Mouse (Mus musculus) CH12.LX (cell line): Measurements from ENCODE around the gene Ifi204. TPM values are rescaled to one million over a fixed set of nuclear protein-coding genes. Genes with fewer than 3 reads are reported as not detected.
"Not testable (repeated sequence)": the region's sequence is repeated elsewhere in the genome, so short reads cannot be mapped to it uniquely, and the experiment has no call there.

Experiments used
- DNase-seq: peaks from one replicate; pipeline ENCODE4 v3.0.0-alpha.2; 2013; ENCODE audit errors: extremely low read depth
- H3K27ac ChIP-seq: 2 replicates; pipeline ENCODE4 v1.5.1; 2012; ENCODE audit warnings: low read depth, mild to moderate bottlenecking, control low read depth, moderate library complexity; ENCODE audit not compliant: insufficient read depth
- H3K27me3 ChIP-seq: replicated peaks from 2 replicates; pipeline ENCODE3; 2012; ENCODE audit warnings: inconsistent platforms
- H3K36me3 ChIP-seq, 2 experiments: replicated peaks in 1 of 2; 2 replicates each; pipeline versions ENCODE3 to v1.6.1; 2012; ENCODE audit warnings: inconsistent platforms in 1 of 2, low read length in 1 of 2, mild to moderate bottlenecking in 1 of 2, mixed read lengths in 1 of 2, moderate library complexity in 1 of 2; ENCODE audit not compliant: control insufficient read depth in 1 of 2, insufficient read depth in 1 of 2
- H3K4me1 ChIP-seq, 2 experiments: 2 replicates each; pipeline ENCODE4 v1.6.1; 2012; ENCODE audit warnings: inconsistent platforms in 1 of 2, moderate library complexity in 1 of 2; ENCODE audit not compliant: insufficient read depth in 2 of 2, control insufficient read depth in 1 of 2
- H3K4me2 ChIP-seq: 2 replicates; pipeline ENCODE4 v1.6.1; 2012; ENCODE audit warnings: low read depth, mild to moderate bottlenecking, control low read depth; ENCODE audit not compliant: poor library complexity, insufficient read depth, severe bottlenecking
- H3K4me3 ChIP-seq, 3 experiments: fragments of 150-350 bp in 1 of 3; sonication (generic) in 1 of 3; replicated peaks in 1 of 3; 2 replicates each; pipeline versions ENCODE3 to v1.5.1; 2011 to 2012; ENCODE audit warnings: low read depth in 2 of 3, low read length in 2 of 3, mild to moderate bottlenecking in 2 of 3, moderate library complexity in 2 of 3, control low read depth in 1 of 3, improper control_type of control experiment in 1 of 3, inconsistent platforms in 1 of 3, mixed read lengths in 1 of 3; ENCODE audit not compliant: poor library complexity in 1 of 3
- H3K79me2 ChIP-seq: replicated peaks from 2 replicates; pipeline ENCODE4 v1.6.1; 2012; ENCODE audit warnings: mild to moderate bottlenecking, moderate library complexity; ENCODE audit not compliant: control insufficient read depth, poor library complexity, insufficient read depth, severe bottlenecking; ENCODE audit errors: extremely low read depth
- H3K9ac ChIP-seq: 2 replicates; pipeline ENCODE4 v1.6.1; 2012; ENCODE audit warnings: low read depth, mild to moderate bottlenecking, control low read depth, moderate library complexity; ENCODE audit not compliant: insufficient read depth
- H3K9me3 ChIP-seq: replicated peaks from 2 replicates; pipeline ENCODE3; 2012; ENCODE audit warnings: low read length, inconsistent platforms, mixed read lengths
- CHD1 ChIP-seq: IDR thresholded peaks from 2 replicates; pipeline ENCODE4 v1.6.1; 2012; ENCODE audit warnings: low read depth, low read length, improper control_type of control experiment, inconsistent platforms
- CTCF ChIP-seq, 2 experiments: IDR thresholded peaks in 1 of 2; conservative IDR thresholded peaks in 1 of 2; 2 replicates each; pipeline ENCODE4 v1.5.1; 2011 to 2012; ENCODE audit warnings: low read depth in 2 of 2, low read length in 2 of 2, improper control_type of control experiment in 1 of 2, inconsistent platforms in 1 of 2, mild to moderate bottlenecking in 1 of 2, moderate library complexity in 1 of 2
- E2F4 ChIP-seq: IDR thresholded peaks from 2 replicates; pipeline ENCODE4 v1.6.1; 2011; ENCODE audit warnings: low read depth, low read length, improper control_type of control experiment; ENCODE audit not compliant: insufficient replicate concordance
- ELF1 ChIP-seq: IDR thresholded peaks from 2 replicates; pipeline ENCODE4 v1.6.1; 2014; ENCODE audit warnings: low read depth, mild to moderate bottlenecking, inconsistent platforms, low read length, improper control_type of control experiment
- EP300 ChIP-seq: IDR thresholded peaks from 2 replicates; pipeline ENCODE4 v1.6.1; 2011; ENCODE audit warnings: low read length, improper control_type of control experiment
- ETS1 ChIP-seq: conservative IDR thresholded peaks from 2 replicates; pipeline ENCODE4 v1.6.1; 2012; ENCODE audit warnings: low read depth, mild to moderate bottlenecking, inconsistent platforms, low read length, improper control_type of control experiment, moderate library complexity
- HCFC1 ChIP-seq: IDR thresholded peaks from 2 replicates; pipeline ENCODE4 v1.6.1; 2012; ENCODE audit warnings: low read depth, mild to moderate bottlenecking, inconsistent platforms, low read length, improper control_type of control experiment
- IRF4 ChIP-seq: IDR thresholded peaks from 2 replicates; pipeline ENCODE4 v1.6.1; 2014; ENCODE audit warnings: low read depth, mild to moderate bottlenecking, inconsistent platforms, low read length, improper control_type of control experiment
- JUN ChIP-seq: IDR thresholded peaks from 2 replicates; pipeline ENCODE4 v1.6.1; 2011; ENCODE audit warnings: low read depth, mild to moderate bottlenecking, low read length, improper control_type of control experiment, moderate library complexity; ENCODE audit not compliant: insufficient read depth
- KAT2A ChIP-seq: IDR thresholded peaks from 2 replicates; pipeline ENCODE4 v1.6.1; 2012; ENCODE audit warnings: low read length, improper control_type of control experiment, inconsistent platforms; ENCODE audit not compliant: insufficient replicate concordance
- MAX ChIP-seq: IDR thresholded peaks from 2 replicates; pipeline ENCODE4 v1.6.1; 2011; ENCODE audit warnings: low read length, improper control_type of control experiment
- MAZ ChIP-seq: IDR thresholded peaks from 2 replicates; pipeline ENCODE4 v1.6.1; 2012; ENCODE audit warnings: low read depth, mild to moderate bottlenecking, inconsistent platforms, low read length, improper control_type of control experiment, moderate library complexity
- MEF2A ChIP-seq: IDR thresholded peaks from 2 replicates; pipeline ENCODE4 v1.6.1; 2014; ENCODE audit warnings: low read depth, mild to moderate bottlenecking, inconsistent platforms, low read length, improper control_type of control experiment, borderline replicate concordance
- MXI1 ChIP-seq: IDR thresholded peaks from 2 replicates; pipeline ENCODE4 v1.6.1; 2011; ENCODE audit warnings: mild to moderate bottlenecking, low read depth, low read length, improper control_type of control experiment
- MYC ChIP-seq: IDR thresholded peaks from 2 replicates; pipeline ENCODE4 v1.6.1; 2011; ENCODE audit warnings: low read depth, mild to moderate bottlenecking, improper control_type of control experiment, low read length
- NRF1 ChIP-seq: IDR thresholded peaks from 2 replicates; pipeline ENCODE4 v1.6.1; 2014; ENCODE audit warnings: low read depth, mild to moderate bottlenecking, inconsistent platforms, low read length, improper control_type of control experiment, moderate library complexity
- PAX5 ChIP-seq: IDR thresholded peaks from 2 replicates; pipeline ENCODE4 v1.6.1; 2012; ENCODE audit warnings: low read length, inconsistent platforms, mixed read lengths
- POLR2AphosphoS2 ChIP-seq: IDR thresholded peaks from 2 replicates; pipeline ENCODE4 v1.6.1; 2011; ENCODE audit warnings: low read depth, low read length, improper control_type of control experiment
- RCOR1 ChIP-seq: conservative IDR thresholded peaks from 2 replicates; pipeline ENCODE4 v1.6.1; 2012; ENCODE audit warnings: low read depth, mild to moderate bottlenecking, inconsistent platforms, low read length, improper control_type of control experiment
- TBP ChIP-seq: conservative IDR thresholded peaks from 2 replicates; pipeline ENCODE4 v1.6.1; 2011; ENCODE audit warnings: low read depth, low read length, improper control_type of control experiment
- TCF12 ChIP-seq: IDR thresholded peaks from 2 replicates; pipeline ENCODE4 v1.6.1; 2014; ENCODE audit warnings: low read depth, mild to moderate bottlenecking, inconsistent platforms, low read length, improper control_type of control experiment
- UBTF ChIP-seq: IDR thresholded peaks from 2 replicates; pipeline ENCODE4 v1.6.1; 2012; ENCODE audit warnings: low read depth, mild to moderate bottlenecking, inconsistent platforms, low read length, improper control_type of control experiment, moderate library complexity
- ZNF384 ChIP-seq: IDR thresholded peaks from 2 replicates; pipeline ENCODE4 v1.6.1; 2012; ENCODE audit warnings: low read depth, low read length, improper control_type of control experiment, inconsistent platforms
- dilution Hi-C: fragments of 300-500 bp; cut with MboI; formaldehyde crosslinking; loops from 2 replicates; pipeline ENCODE4 v1.14.3; 2020; ENCODE audit warnings: low sequenced_read_pairs; ENCODE audit not compliant: extremely low pct_unique_long_range_greater_than_20kb, extremely low pct_ligation_motif_present
- in situ Hi-C: fragments of 300-500 bp; cut with MboI; formaldehyde crosslinking; loops from 3 replicates; pipeline ENCODE4 v1.14.3; 2019; ENCODE audit warnings: low sequenced_read_pairs, low pct_ligation_motif_present, low pct_unique_long_range_greater_than_20kb, mixed read lengths
- polyA plus RNA-seq: library from polyadenylated mRNA; unstranded; fragments of >175 nt; gene quantifications from 2 replicates; pipeline ENCODE4 v1.2.1, GENCODE M21; 2012; ENCODE audit warnings: low read depth; ENCODE audit not compliant: insufficient read length
- total RNA-seq, 2 experiments: library from RNA; depleted of rRNA; stranded (reverse); fragments of 300-350 nt in 1 of 2; fragments of >200 nt in 1 of 2; gene quantifications; 2 replicates each; pipeline ENCODE4 v1.2.3; 2012 to 2014

The Ifi204 gene
- total and polyA plus RNA-seq, 3 experiments: 0.83 to 1.4 (median 0.94) TPM

DNA sequence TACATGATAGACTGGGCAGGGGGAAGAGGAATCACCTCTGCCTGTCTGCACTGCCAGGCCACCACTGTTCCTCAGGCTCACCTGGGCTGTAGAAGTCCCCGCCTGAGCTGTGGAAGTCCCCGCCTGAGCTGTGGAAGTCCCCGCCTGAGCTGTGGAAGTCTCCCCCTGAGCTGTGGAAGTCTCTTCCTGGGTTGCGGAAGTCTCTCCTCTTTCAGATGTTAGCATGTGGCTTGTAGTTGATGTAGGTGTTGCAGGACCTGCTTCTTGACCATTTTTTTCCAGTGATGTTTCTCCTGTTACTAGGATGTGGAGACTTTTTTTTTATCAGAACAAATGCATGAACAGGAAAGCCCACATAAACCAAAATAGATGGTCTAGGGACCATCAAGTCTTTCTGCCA lies 31.7 kb downstream of the Ifi204 start:
- H3K4me1 ChIP-seq: peaks cover 5 to 30% of the 10 kb centered on the region in 2 experiments; a peak in 3 of 4 replicates
- not testable (repeated sequence) for H3K4me2 ChIP-seq, H3K79me2 ChIP-seq, H3K9ac ChIP-seq, H3K9me3 ChIP-seq
- peak; percentile 57; the same call in 1 of the 2 replicates for TF ChIP-seq MEF2A
- TF ChIP-seq ZNF384: peak; percentile 65
- TF ChIP-seq TCF12: peak; percentile 59
- peak; percentile 67 for TF ChIP-seq ELF1
- TF ChIP-seq MYC: 0 out of 2 replicates have a peak, but pooled peaks have one; percentile 18
- TF ChIP-seq EP300: peak; percentile 48
- TF ChIP-seq IRF4: peak; percentile 33
- TF ChIP-seq MAX: peak; percentile 36; the same call in 1 of the 2 replicates
- TF ChIP-seq UBTF: peak; percentile 42; the same call in 1 of the 2 replicates
- TF ChIP-seq ETS1: peak; percentile 62
- TF ChIP-seq, all 38 proteins: peak for 10; not testable (repeated sequence) for 28
- DNase-seq: peak; percentile 43
- in situ Hi-C loops, H3K27me3 ChIP-seq, dilution Hi-C loops, H3K4me3 ChIP-seq, H3K27ac ChIP-seq, H3K36me3 ChIP-seq: not testable (repeated sequence)

DNA sequence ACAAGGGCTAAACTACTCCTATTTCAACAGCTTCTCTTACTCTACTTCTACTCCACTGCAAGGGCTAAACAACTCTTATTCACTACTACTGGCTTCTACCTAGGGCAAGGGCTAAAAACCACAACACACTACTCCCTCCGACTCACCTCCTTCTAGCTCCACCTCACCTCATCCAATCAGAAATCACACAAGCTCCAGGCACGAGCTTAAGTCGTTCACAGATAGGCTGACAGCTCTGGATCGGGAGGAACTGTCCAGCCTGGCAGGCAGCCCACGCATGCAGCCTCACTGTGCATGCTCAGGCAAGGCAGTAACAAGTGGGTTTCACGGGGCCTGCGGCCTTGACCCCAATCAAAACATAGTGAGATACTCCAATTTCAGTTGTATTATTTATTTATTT lies 33.5 kb downstream of the Ifi204 start:
- no peak for TF ChIP-seq NRF1
- TF ChIP-seq CTCF (conservative IDR thresholded peaks at IDR 0.05 in 1 of 2, IDR thresholded peaks at IDR 0.05 in 1 of 2; ENCODE audit: low read depth in 2 of 2, low read length in 2 of 2): no peak
- no peak for TF ChIP-seq JUN
- no peak for TF ChIP-seq RCOR1
- TF ChIP-seq ZNF384: no peak
- no peak for TF ChIP-seq TBP
- TF ChIP-seq POLR2AphosphoS2: no peak
- TF ChIP-seq E2F4: no peak
- TF ChIP-seq ETS1: no peak
- TF ChIP-seq KAT2A: no peak
- no peak for TF ChIP-seq PAX5
- TF ChIP-seq MAX: no peak
- TF ChIP-seq HCFC1: no peak
- TF ChIP-seq MXI1: no peak
- no peak for TF ChIP-seq ELF1
- TF ChIP-seq MAZ: no peak
- no peak for TF ChIP-seq TCF12
- no peak for TF ChIP-seq CHD1
- no peak for TF ChIP-seq MEF2A
- H3K4me2 ChIP-seq: no peak overlapping the region

More for the DNA sequence above, 33.5 kb downstream of the Ifi204 start:
- H3K4me3 ChIP-seq: no peak overlapping the region
- no peak for DNase-seq
- dilution Hi-C loops (no loop called here), in situ Hi-C loops (no loop called here)
- no peaks in the 10 kb centered on the region for H3K79me2 ChIP-seq
- H3K27ac ChIP-seq: no peak overlapping the region
- peaks cover 5 to 30% of the 10 kb centered on the region in 2 experiments; a peak in 3 of 4 replicates for H3K4me1 ChIP-seq
- H3K9me3 ChIP-seq: no peaks in the 10 kb centered on the region
- no peaks in the 10 kb centered on the region for H3K27me3 ChIP-seq
- peaks cover 1 to 20% of the 10 kb centered on the region in 2 experiments for H3K36me3 ChIP-seq
- no peak overlapping the region for H3K9ac ChIP-seq

Other genes starting within 250 kb of the Ifi204 start
- gene Ifi214, start 231.0 kb downstream of the Ifi204 start, total RNA-seq (2012; rRNA removed): not detected in 2 replicates
- 0.16 TPM in 1 of 2 replicates, not detected in the other for gene Ifi214, start 231.0 kb downstream of the Ifi204 start, total RNA-seq (2014; rRNA removed)
- 0.09 and 0.40 TPM in 2 replicates for gene Ifi214, start 231.0 kb downstream of the Ifi204 start, polyA plus RNA-seq
- gene Ifi213, start 167.7 kb downstream of the Ifi204 start, total RNA-seq (2012; rRNA removed): 41.2 and 46.5 TPM in 2 replicates
- gene Ifi213, start 167.7 kb downstream of the Ifi204 start, total RNA-seq (2014; rRNA removed): 70.8 and 78.0 TPM in 2 replicates
- gene Ifi213, start 167.7 kb downstream of the Ifi204 start, polyA plus RNA-seq: 40.1 and 42.7 TPM in 2 replicates
- gene Ifi209, start 136.0 kb downstream of the Ifi204 start, total RNA-seq (2012; rRNA removed): 0.72 and 0.76 TPM in 2 replicates
- 3.2 and 4.3 TPM in 2 replicates for gene Ifi209, start 136.0 kb downstream of the Ifi204 start, total RNA-seq (2014; rRNA removed)
- 4.9 and 6.2 TPM in 2 replicates for gene Ifi209, start 136.0 kb downstream of the Ifi204 start, polyA plus RNA-seq
- 0.04 and 0.08 TPM in 2 replicates for gene Ifi208, start 93.3 kb downstream of the Ifi204 start, total RNA-seq (2012; rRNA removed)
- 0.13 and 0.14 TPM in 2 replicates for gene Ifi208, start 93.3 kb downstream of the Ifi204 start, total RNA-seq (2014; rRNA removed)
- gene Ifi208, start 93.3 kb downstream of the Ifi204 start, polyA plus RNA-seq: 0.25 and 0.31 TPM in 2 replicates
- 2.1 and 2.6 TPM in 2 replicates for gene Ifi207, start 25.2 kb downstream of the Ifi204 start, total RNA-seq (2012; rRNA removed)
- 2.9 and 3.4 TPM in 2 replicates for gene Ifi207, start 25.2 kb downstream of the Ifi204 start, total RNA-seq (2014; rRNA removed)
- 10.0 and 11.9 TPM in 2 replicates for gene Ifi207, start 25.2 kb downstream of the Ifi204 start, polyA plus RNA-seq
- 57.8 and 89.1 TPM in 2 replicates for gene Ifi211, start 146.1 kb upstream of the Ifi204 start, total RNA-seq (2012; rRNA removed)
- 114 and 130 TPM in 2 replicates for gene Ifi211, start 146.1 kb upstream of the Ifi204 start, total RNA-seq (2014; rRNA removed)
- 66.6 and 67.9 TPM in 2 replicates for gene Ifi211, start 146.1 kb upstream of the Ifi204 start, polyA plus RNA-seq
- 56.8 and 57.9 TPM in 2 replicates for gene Mndal, start 175.5 kb upstream of the Ifi204 start, total RNA-seq (2012; rRNA removed)
- gene Mndal, start 175.5 kb upstream of the Ifi204 start, total RNA-seq (2014; rRNA removed): 107 and 153 TPM in 2 replicates
- 175 and 183 TPM in 2 replicates for gene Mndal, start 175.5 kb upstream of the Ifi204 start, polyA plus RNA-seq
- gene Ifi203, start 175.7 kb upstream of the Ifi204 start, total RNA-seq (2012; rRNA removed): 13.3 and 14.2 TPM in 2 replicates
- 27.5 and 35.8 TPM in 2 replicates for gene Ifi203, start 175.7 kb upstream of the Ifi204 start, total RNA-seq (2014; rRNA removed)
- gene Ifi203, start 175.7 kb upstream of the Ifi204 start, polyA plus RNA-seq: 33.0 and 36.5 TPM in 2 replicates
- not detected in 2 replicates for gene Ifi202b, start 215.8 kb upstream of the Ifi204 start, total RNA-seq (2012; rRNA removed)
- not detected in 2 replicates for gene Ifi202b, start 215.8 kb upstream of the Ifi204 start, total RNA-seq (2014; rRNA removed)
- gene Ifi202b, start 215.8 kb upstream of the Ifi204 start, polyA plus RNA-seq: not detected in 2 replicates